Mouse (Mus musculus): ENCODE data around the gene Ptn. TPM values are rescaled to one million over a fixed set of nuclear protein-coding genes. Genes with fewer than 3 reads are reported as not detected.

Ptn gene
- total and polyA plus RNA-seq, 2 experiments, result not detected

- 20% methylated on average over 8 of the region's 8 CpGs for WGBS
- H3K9ac ChIP-seq (ENCODE audit: low read depth, low read length), result no peak overlapping the region
- peaks cover 2% of the 10 kb centered on the region for H3K4me1 ChIP-seq (ENCODE audit: control insufficient read depth, insufficient read depth, low read length)
- H3K79me2 ChIP-seq (ENCODE audit: control insufficient read depth, insufficient read depth, low read length), result no peaks in the 10 kb centered on the region
- H3K27ac ChIP-seq (replicated peaks; ENCODE audit: insufficient read depth, low read depth, low read length), result no peak overlapping the region
- peak; percentile 63 for DNase-seq (ENCODE audit: extremely low read depth, low read depth, low spot score)
- H3K27me3 ChIP-seq (ENCODE audit: control insufficient read depth, insufficient read depth, low read length), result no peaks in the 10 kb centered on the region
- TF ChIP-seq POLR2A (IDR thresholded peaks at IDR 0.05; ENCODE audit: extremely low read depth, insufficient read depth, low read length) (no peak), CTCF (IDR thresholded peaks at IDR 0.05; ENCODE audit: low read depth, low read length) (no peak)
- H3K36me3 ChIP-seq (ENCODE audit: control insufficient read depth, insufficient read depth, low read length), result no peaks in the 10 kb centered on the region
- H3K4me3 ChIP-seq (ENCODE audit: insufficient read depth, low read depth, low read length), result no peak overlapping the region
Observed at GRCm38 (mm10) chr6:36819019-36819783, 9.2 kb upstream of the Ptn start.

- H3K4me1 ChIP-seq (ENCODE audit: control insufficient read depth, insufficient read depth, low read length), result peaks cover 2% of the 10 kb centered on the region
- no peaks in the 10 kb centered on the region for H3K79me2 ChIP-seq (ENCODE audit: control insufficient read depth, insufficient read depth, low read length)
- no peak for DNase-seq (ENCODE audit: extremely low read depth, low read depth, low spot score)
- H3K27ac ChIP-seq (replicated peaks; ENCODE audit: insufficient read depth, low read depth, low read length), result no peak overlapping the region
- TF ChIP-seq POLR2A (IDR thresholded peaks at IDR 0.05; ENCODE audit: extremely low read depth, insufficient read depth, low read length) (no peak), CTCF (IDR thresholded peaks at IDR 0.05; ENCODE audit: low read depth, low read length) (no peak)
- no peaks in the 10 kb centered on the region for H3K36me3 ChIP-seq (ENCODE audit: control insufficient read depth, insufficient read depth, low read length)
- no peak overlapping the region for H3K9ac ChIP-seq (ENCODE audit: low read depth, low read length)
- H3K4me3 ChIP-seq (ENCODE audit: insufficient read depth, low read depth, low read length), result no peak overlapping the region
- H3K27me3 ChIP-seq (ENCODE audit: control insufficient read depth, insufficient read depth, low read length), result no peaks in the 10 kb centered on the region
- 83% methylated on average over 4 of the region's 4 CpGs for WGBS
Observed at GRCm38 (mm10) chr6:36818281-36819018, 8.4 kb upstream of the Ptn start.

- no peaks in the 10 kb centered on the region for H3K27me3 ChIP-seq (ENCODE audit: control insufficient read depth, insufficient read depth, low read length)
- no peak for DNase-seq (ENCODE audit: extremely low read depth, low read depth, low spot score)
- H3K79me2 ChIP-seq (ENCODE audit: control insufficient read depth, insufficient read depth, low read length), result no peaks in the 10 kb centered on the region
- H3K4me1 ChIP-seq (ENCODE audit: control insufficient read depth, insufficient read depth, low read length), result peaks cover 2% of the 10 kb centered on the region
- TF ChIP-seq CTCF (IDR thresholded peaks at IDR 0.05; ENCODE audit: low read depth, low read length) (no peak), POLR2A (IDR thresholded peaks at IDR 0.05; ENCODE audit: extremely low read depth, insufficient read depth, low read length) (no peak)
- no peaks in the 10 kb centered on the region for H3K36me3 ChIP-seq (ENCODE audit: control insufficient read depth, insufficient read depth, low read length)
- H3K9ac ChIP-seq (ENCODE audit: low read depth, low read length), result no peak overlapping the region
- WGBS, result 87% methylated on average over 3 of the region's 3 CpGs
- H3K27ac ChIP-seq (replicated peaks; ENCODE audit: insufficient read depth, low read depth, low read length), result no peak overlapping the region
- H3K4me3 ChIP-seq (ENCODE audit: insufficient read depth, low read depth, low read length), result no peak overlapping the region
Observed at GRCm38 (mm10) chr6:36816666-36817065, 6.6 kb upstream of the Ptn start.

GRCm38 (mm10) chr6:36815992-36816391 lies 6.0 kb upstream of the Ptn start:
- DNase-seq (ENCODE audit: extremely low read depth, low read depth, low spot score), result no peak
- peaks cover 2% of the 10 kb centered on the region for H3K4me1 ChIP-seq (ENCODE audit: control insufficient read depth, insufficient read depth, low read length)
- H3K27me3 ChIP-seq (ENCODE audit: control insufficient read depth, insufficient read depth, low read length), result no peaks in the 10 kb centered on the region
- TF ChIP-seq CTCF (IDR thresholded peaks at IDR 0.05; ENCODE audit: low read depth, low read length), result no peak
- no peak for TF ChIP-seq POLR2A (IDR thresholded peaks at IDR 0.05; ENCODE audit: extremely low read depth, insufficient read depth, low read length)
- H3K36me3 ChIP-seq (ENCODE audit: control insufficient read depth, insufficient read depth, low read length), result no peaks in the 10 kb centered on the region
- no peaks in the 10 kb centered on the region for H3K79me2 ChIP-seq (ENCODE audit: control insufficient read depth, insufficient read depth, low read length)
- H3K9ac ChIP-seq (ENCODE audit: low read depth, low read length), result no peak overlapping the region
- H3K27ac ChIP-seq (replicated peaks; ENCODE audit: insufficient read depth, low read depth, low read length), result no peak overlapping the region
- WGBS, result 75% methylated on average over 2 of the region's 2 CpGs
- no peak overlapping the region for H3K4me3 ChIP-seq (ENCODE audit: insufficient read depth, low read depth, low read length)

- no peaks in the 10 kb centered on the region for H3K79me2 ChIP-seq (ENCODE audit: control insufficient read depth, insufficient read depth, low read length)
Observed at GRCm38 (mm10) chr6:36812666-36813515, 2.9 kb upstream of the Ptn start.

More at GRCm38 (mm10) chr6:36812666-36813515, 2.9 kb upstream of the Ptn start:
- no peak overlapping the region for H3K9ac ChIP-seq (ENCODE audit: low read depth, low read length)
- no peak for TF ChIP-seq POLR2A (IDR thresholded peaks at IDR 0.05; ENCODE audit: extremely low read depth, insufficient read depth, low read length)
- no peak for TF ChIP-seq CTCF (IDR thresholded peaks at IDR 0.05; ENCODE audit: low read depth, low read length)
- WGBS, result 73% methylated on average over 7 of the region's 7 CpGs
- H3K27me3 ChIP-seq (ENCODE audit: control insufficient read depth, insufficient read depth, low read length), result no peaks in the 10 kb centered on the region; the same call in 1 of the 2 replicates
- H3K27ac ChIP-seq (replicated peaks; ENCODE audit: insufficient read depth, low read depth, low read length), result no peak overlapping the region
- no peak overlapping the region for H3K4me3 ChIP-seq (ENCODE audit: insufficient read depth, low read depth, low read length)
- H3K36me3 ChIP-seq (ENCODE audit: control insufficient read depth, insufficient read depth, low read length), result no peaks in the 10 kb centered on the region
- H3K4me1 ChIP-seq (ENCODE audit: control insufficient read depth, insufficient read depth, low read length), result no peaks in the 10 kb centered on the region
- DNase-seq (ENCODE audit: extremely low read depth, low read depth, low spot score), result no peak
